Mouse (Mus musculus) liver, postnatal 0 days (tissue): Measurements from ENCODE around the gene Adora2a.

Source experiments
- CTCF ChIP-seq: sonication (generic); IDR thresholded peaks from 2 replicates; pipeline ENCODE4 v1.5.1; 2016; ENCODE audit warnings: antibody characterized with exemption, low read depth
- EP300 ChIP-seq: IDR thresholded peaks from 2 replicates; pipeline ENCODE4 v1.6.1; 2016; ENCODE audit warnings: antibody characterized with exemption, low read depth, mild to moderate bottlenecking

- TF ChIP-seq CTCF: no peak
- no peak for TF ChIP-seq EP300
These were observed 23.4 kb upstream of the Adora2a start for GRCm38 (mm10) chr10:75293288-75293687.
